Mouse (Mus musculus) hindbrain, embryonic 13.5 days (tissue): ENCODE measurements around the gene CK137956. TPM values are rescaled to one million over a fixed set of nuclear protein-coding genes. Genes with fewer than 3 reads are reported as not detected.

ENCODE experiments used
- ATAC-seq: fragments of 200-750 bp; cut with Nextera tagmentation; 2 replicates; pipeline ENCODE4 v1.8.0; 2017; ENCODE audit warnings: moderate TSS enrichment; ENCODE audit not compliant: low FRiP score
- H3K27ac ChIP-seq: fragments of 300-500 bp; sonication (generic); 2 replicates; pipeline ENCODE4 v1.5.1; 2015; ENCODE audit warnings: inconsistent platforms, mild to moderate bottlenecking, moderate library complexity
- H3K27me3 ChIP-seq: fragments of 300-500 bp; sonication (generic); 2 replicates; pipeline ENCODE4 v1.6.1; 2015; ENCODE audit warnings: mild to moderate bottlenecking, inconsistent platforms
- H3K36me3 ChIP-seq: fragments of 300-500 bp; sonication (generic); 2 replicates; pipeline ENCODE4 v1.6.1; 2015; ENCODE audit warnings: mild to moderate bottlenecking, inconsistent platforms
- H3K4me1 ChIP-seq: fragments of 300-500 bp; sonication (generic); replicated peaks from 2 replicates; pipeline ENCODE4 v1.6.1; 2015; ENCODE audit warnings: inconsistent platforms
- H3K4me2 ChIP-seq: fragments of 300-500 bp; sonication (generic); 2 replicates; pipeline ENCODE4 v1.6.1; 2015; ENCODE audit warnings: inconsistent platforms, mild to moderate bottlenecking, moderate library complexity
- H3K4me3 ChIP-seq: fragments of 300-500 bp; sonication (generic); 2 replicates; pipeline ENCODE4 v1.5.1; 2015; ENCODE audit warnings: mild to moderate bottlenecking, inconsistent platforms
- H3K9ac ChIP-seq: fragments of 300-500 bp; sonication (generic); 2 replicates; pipeline ENCODE4 v1.6.1; 2015; ENCODE audit warnings: mild to moderate bottlenecking, inconsistent platforms
- H3K9me3 ChIP-seq: fragments of 300-500 bp; sonication (generic); 2 replicates; pipeline ENCODE4 v1.6.1; 2016; ENCODE audit warnings: inconsistent platforms
- WGBS: fragments of 180-500 bp; shearing (Covaris S2); methylation state at CpG from one replicate; pipeline ENCODE4 v1.1.7; 2015; 5-methylcytosine and 5-hydroxymethylcytosine counted together
- polyA plus RNA-seq: library from polyadenylated mRNA; unstranded; fragments of >200 nt; fragmentation: Nextera tagmentation; extraction: Ambion mirVana; gene quantifications from 2 replicates; pipeline ENCODE4 v1.2.1, GENCODE M21; 2015

CK137956 gene
- polyA plus RNA-seq, 1 experiment from 2014 or later: 0.69 TPM

- 76% methylated on average over 7 of the region's 7 CpGs for WGBS
- Histone ChIP-seq H3K4me1 (no peaks in the 10 kb centered on the region), H3K9ac (no peak overlapping the region), H3K9me3 (no peaks in the 10 kb centered on the region), H3K4me3 (no peak overlapping the region), H3K27ac (no peak overlapping the region), H3K27me3 (0 out of 2 replicates have a peak, but pooled peaks cover 3% of the 10 kb centered on the region), H3K4me2 (no peak overlapping the region), H3K36me3 (no peaks in the 10 kb centered on the region)
- ATAC-seq: no peak
Observed at GRCm38 (mm10) chr4:127900893-127901456, 69.8 kb downstream of the CK137956 start.

- 88% methylated on average over 7 of the region's 7 CpGs for WGBS
- ATAC-seq: no peak
- H3K36me3 ChIP-seq: no peaks in the 10 kb centered on the region
- H3K4me3 ChIP-seq: no peak overlapping the region
- H3K9me3 ChIP-seq: peaks cover 8% of the 10 kb centered on the region; the same call in 1 of the 2 replicates
- H3K27ac ChIP-seq: no peak overlapping the region
- no peaks in the 10 kb centered on the region for H3K27me3 ChIP-seq
- H3K9ac ChIP-seq: no peak overlapping the region
- H3K4me1 ChIP-seq: no peaks in the 10 kb centered on the region
- no peak overlapping the region for H3K4me2 ChIP-seq
Observed at GRCm38 (mm10) chr4:127889071-127889470, 81.7 kb downstream of the CK137956 start.

- ATAC-seq: no peak
- no peaks in the 10 kb centered on the region; the same call in 1 of the 2 replicates for H3K9me3 ChIP-seq
- H3K36me3 ChIP-seq: no peaks in the 10 kb centered on the region
- H3K4me1 ChIP-seq: no peaks in the 10 kb centered on the region
- 94% methylated on average over 8 of the region's 8 CpGs for WGBS
- no peak overlapping the region for H3K9ac ChIP-seq
- no peaks in the 10 kb centered on the region for H3K27me3 ChIP-seq
- H3K4me3 ChIP-seq: no peak overlapping the region
- no peak overlapping the region for H3K27ac ChIP-seq
- H3K4me2 ChIP-seq: no peak overlapping the region
Observed at GRCm38 (mm10) chr4:127878966-127879365, 91.8 kb downstream of the CK137956 start.

Other genes with a start within 250 kb of the CK137956 start
- gene Csmd2, start 16.9 kb upstream of the CK137956 start, polyA plus RNA-seq: 8.6 TPM in 2 replicates